Mouse (Mus musculus) inflammation-experienced regulatory T-cells, adult 6 months (primary cell): ENCODE measurements around the gene Cfap58. TPM values are rescaled to one million over a fixed set of nuclear protein-coding genes. Genes with fewer than 3 reads are reported as not detected.

ENCODE experiments used
- ATAC-seq: one replicate; pipeline ENCODE4 v1.8.0; 2017
- polyA plus RNA-seq, 3 experiments: library from polyadenylated mRNA; unstranded; fragments of 100-300 nt; shearing (Covaris generic); gene quantifications; one replicate each; pipeline ENCODE4 v1.2.1; 2017

The Cfap58 gene
- not detected for polyA plus RNA-seq

DNA sequence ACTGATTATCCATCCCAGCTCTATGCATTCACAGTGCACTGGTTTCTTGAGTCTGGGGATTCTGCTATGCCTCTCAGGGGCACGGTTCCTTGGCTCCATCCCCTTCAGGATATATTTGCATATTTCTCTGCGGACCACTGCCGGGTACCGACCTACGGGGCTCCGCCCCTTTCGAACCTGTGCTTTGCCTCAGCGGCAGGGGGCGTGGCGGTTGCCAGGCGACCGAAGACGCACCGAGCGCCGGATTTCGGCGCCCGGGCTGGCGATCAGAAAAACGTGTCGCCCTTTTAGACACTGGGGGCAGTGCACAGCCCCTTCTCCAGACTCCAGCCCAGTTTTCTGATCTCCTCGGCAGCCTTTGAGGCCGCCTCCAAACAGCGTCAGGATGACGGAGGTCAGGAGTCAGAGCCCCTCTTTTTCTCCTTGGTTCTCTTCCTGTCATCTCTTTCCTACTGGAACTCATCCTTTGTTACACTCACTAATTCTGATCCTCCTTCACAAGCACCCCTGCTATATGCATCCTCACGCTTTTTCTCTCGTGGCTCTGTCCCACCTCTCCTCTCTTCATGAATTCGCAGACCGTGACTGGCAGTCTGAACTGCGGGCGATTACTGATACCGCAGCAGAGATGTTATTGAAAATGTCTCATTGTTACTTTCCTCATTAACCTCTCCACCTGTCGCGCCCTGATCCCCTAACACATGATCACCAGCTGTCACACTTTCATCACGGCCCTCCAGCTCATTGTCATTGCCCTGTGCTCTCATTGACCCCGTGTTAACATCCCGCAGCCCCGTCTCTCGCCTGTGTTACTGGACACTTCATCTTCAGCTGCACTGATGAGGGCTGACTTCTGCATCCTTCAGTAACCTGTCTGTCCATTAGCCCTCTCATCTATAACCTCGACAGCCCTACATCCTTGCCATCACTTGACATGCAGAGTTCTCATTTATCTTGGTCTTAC, at the start of gene Cfap58:
TSS of gene Cfap58 (plus strand) at position 233 of the 964 bp plus-strand sequence.
- ATAC-seq = peak; percentile 94

DNA sequence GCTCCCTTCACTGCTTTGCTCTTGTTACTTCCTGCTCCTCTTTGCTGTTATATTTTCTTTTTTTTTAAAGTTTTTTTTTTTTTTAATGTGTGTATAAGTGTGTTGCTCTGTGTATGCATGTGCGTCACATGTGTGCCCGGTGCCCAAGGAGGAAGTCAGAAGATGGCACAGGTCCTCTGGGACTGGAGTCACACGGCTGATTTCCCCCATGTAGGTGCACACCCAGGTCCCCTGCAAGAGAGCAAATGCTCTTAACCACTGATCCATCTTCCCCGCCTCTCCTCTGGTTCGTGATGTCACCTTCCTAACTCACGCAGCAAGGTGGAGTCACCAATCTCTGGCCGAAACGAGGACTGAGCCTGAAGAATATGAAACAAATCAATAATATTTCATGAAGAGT, 49.4 kb upstream of the Cfap58 start:
- ATAC-seq = no peak

DNA sequence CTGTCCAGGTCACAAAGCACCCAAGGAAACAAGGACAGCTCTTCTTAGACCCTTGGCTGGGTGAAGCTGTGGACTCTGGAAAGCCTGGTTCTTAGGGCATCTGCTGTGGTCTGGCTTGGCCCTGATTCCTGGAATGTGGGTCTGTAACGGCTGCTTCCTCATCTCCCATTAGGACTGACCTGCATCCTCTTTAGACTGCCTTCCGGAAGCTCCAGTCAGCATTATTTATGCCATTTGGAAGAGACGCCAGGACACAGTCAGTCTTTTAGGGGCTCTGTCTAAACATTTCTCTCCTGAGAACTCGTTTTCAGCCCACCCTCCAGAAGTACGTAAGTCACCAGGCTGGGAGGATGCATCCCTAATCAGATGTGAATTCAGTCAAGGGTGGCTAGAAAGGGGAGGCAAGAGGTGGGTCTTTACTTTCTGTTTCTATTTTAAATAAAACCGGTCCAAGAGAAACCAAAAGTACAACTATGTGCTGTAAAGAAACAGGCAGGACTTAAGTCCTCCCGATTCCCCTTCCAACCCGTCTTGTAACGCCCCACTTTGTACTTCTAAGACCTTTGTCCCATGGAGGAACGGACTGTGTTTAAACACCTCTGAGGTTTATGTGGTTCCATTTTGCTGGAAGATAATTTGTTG, 46.9 kb upstream of the Cfap58 start:
- peak; percentile 66 for ATAC-seq

DNA sequence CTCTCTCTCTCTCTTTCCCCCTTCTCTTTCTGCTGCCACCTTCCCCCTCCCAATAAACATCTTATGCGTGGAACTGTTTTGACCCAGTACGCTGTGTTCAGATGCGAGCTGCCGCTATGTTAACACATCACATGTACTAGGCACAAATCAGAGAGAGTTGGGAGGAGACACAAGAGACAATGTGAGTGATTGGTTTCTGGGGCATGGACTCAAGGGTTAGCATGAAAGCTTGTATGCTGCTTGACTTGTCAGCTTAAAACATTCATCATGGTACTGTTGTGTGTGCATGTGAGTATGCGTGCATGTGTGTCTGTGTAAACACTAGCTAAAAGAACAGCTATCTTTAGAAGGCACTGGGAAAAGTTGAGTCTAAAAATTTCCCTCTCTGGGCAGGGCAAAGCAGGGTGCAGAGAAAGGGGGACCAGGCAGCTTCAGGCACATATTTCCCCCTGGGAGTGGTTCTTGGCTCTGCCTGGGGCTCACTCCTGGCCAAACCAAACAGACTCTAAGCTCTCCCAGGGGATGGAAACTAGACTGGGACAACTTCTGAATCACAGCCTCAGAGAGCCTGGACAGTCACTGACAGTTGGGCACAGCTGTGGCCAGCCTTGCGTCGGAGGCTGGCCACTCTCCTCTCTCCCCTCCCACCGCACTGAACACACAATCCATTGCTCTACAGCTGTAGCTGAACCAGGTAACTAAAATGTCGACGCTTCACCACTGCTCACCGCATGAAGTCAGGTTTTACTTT, 45.7 kb upstream of the Cfap58 start:
- no peak for ATAC-seq

DNA sequence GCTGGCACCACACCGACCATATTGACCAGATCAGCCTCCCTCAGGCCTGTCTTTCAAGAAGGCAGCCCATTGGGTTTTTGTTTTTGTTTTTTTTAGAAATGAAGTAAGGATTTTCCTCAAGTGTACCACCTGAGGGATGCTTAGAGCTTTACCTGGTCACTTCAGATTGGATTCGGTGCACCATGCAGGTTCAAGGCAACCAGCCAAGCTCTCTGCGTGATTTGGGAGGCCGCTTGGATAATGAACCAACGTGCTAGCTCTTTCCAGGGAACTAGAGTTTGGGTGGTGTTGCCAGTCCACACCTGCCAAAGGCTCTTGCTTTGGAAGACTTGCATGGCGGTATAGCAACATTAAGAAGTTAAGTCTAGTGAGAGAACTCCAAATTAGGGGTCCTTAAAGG, 44.4 kb upstream of the Cfap58 start:
- no peak for ATAC-seq

DNA sequence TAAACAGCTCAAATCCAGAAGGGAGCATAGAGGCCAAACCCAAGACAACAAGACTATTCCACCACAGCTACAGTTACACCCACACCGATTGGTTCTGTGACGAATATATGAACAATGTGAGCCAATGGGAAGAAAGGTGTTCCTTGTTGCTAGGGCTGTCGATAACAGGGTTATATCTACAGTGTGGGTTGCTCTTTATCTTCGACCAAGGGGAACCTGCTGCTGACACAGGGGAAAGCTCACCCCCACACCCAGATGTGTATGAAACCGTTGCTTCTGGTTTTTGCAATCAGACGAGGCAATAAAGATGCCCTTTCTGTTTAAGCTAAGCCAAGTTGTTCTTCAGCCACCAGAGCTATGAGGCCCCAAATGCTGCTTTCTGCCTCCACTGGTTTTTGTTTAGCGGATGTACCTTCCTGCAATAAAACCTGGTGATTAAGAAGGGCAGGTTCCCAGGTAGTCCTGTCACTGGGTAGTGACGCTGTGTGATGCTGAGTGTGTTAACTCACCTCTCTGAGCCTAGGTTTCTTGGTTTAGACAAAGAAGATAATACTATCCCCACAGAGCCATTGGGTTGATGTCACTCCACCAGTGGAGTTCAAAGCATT, 38.9 kb upstream of the Cfap58 start:
- peak; percentile 81 for ATAC-seq

DNA sequence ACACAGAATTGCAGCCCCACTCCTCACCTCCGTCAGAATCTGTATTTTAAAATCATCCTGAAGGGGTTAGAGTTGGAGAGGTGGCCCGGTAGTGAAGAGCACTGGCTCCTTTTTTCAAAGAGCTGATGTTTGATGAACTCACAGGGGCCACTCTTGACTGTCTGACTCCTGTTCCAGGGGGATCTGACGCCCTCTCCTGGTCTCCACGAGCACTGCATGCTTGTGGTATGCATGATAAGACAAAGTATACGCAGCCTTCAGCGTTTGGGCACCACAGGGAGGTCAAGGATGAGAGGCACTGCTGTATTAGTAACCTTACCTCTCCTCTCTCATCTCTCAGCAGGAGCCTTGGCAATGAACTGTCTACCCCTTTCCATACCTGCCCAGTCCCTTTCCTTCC, 37.5 kb upstream of the Cfap58 start:
- ATAC-seq = no peak

DNA sequence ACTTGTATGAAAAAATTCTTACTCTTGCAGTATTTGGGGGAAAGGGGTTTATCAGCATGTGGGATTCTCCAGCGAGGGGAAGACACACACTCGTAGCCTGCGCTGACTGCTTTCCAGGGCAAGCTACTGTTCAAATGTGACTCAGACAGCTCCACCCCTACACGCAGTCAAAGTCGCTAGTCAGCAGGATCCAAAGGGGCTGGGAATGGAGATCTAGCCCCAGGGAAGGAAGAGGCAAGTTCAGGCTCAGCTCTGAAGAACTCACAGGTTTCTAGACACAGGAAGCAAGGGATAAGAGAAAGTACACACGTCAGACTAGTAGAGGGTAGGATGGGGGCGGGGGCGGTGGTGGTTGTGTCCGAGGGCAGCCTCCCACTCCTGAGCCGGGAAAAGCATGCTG, 36.9 kb upstream of the Cfap58 start:
- ATAC-seq = no peak

DNA sequence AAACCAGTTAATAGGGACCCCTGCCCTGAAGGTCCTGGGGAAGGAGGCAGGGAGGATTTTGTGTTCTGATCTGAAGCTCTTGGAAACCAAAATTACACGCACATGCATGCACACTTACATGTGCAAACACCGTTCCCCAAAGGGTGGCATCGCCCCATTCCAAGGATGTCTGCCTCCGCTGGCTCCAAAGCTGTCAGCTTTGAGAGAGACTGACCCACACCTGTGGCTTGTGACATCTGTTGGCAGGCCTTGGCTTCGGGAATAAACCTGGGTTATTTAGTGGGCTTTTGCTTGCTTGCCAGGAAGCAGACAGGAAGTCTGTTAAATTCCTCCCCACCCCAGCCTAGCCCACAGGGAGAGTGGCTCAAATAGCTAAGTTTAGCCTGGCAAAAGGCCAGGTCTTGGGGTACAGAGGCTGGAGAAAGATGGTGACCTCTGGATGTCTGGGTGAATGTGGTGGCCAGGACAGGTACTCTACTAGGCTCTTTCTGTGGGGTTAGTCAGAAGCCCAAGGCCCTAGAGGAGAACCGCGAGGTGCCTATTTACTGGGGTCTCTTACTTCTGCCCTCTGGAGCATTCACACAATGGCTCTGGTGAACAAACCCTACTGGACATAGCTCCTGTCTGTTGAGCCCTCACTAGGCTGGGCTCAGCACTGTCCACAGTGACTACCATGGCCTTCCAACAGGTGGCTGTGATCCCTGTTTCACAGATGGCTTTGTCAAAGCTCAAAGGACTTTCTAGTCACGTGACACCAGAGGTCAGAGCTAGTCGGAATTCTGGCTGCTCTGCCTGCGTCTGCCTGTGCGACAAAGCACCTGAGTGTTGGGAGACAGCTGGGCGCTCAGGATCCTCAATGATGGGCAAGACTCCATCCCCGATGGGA, 34.9 kb upstream of the Cfap58 start:
- ATAC-seq = no peak

DNA sequence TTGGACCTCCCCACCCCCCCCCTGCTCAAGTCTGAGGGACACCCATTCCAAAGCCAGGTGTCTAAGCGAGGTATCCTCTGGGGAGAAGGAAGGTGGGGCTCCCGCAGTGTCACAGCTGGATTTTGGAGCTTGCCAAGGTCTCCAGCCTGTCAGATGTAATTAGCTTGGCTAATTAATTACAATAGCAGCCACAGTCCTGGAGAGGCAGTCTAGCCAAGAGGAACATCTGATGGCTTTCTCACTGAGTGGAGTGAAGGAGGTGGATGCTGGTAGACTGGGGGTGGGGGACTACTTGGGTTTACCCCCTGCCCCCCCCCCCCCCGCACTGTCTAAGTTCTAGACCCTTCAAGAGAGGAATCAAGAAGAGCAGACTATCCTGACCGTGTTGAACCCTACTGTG, 33.8 kb upstream of the Cfap58 start:
- no peak for ATAC-seq

DNA sequence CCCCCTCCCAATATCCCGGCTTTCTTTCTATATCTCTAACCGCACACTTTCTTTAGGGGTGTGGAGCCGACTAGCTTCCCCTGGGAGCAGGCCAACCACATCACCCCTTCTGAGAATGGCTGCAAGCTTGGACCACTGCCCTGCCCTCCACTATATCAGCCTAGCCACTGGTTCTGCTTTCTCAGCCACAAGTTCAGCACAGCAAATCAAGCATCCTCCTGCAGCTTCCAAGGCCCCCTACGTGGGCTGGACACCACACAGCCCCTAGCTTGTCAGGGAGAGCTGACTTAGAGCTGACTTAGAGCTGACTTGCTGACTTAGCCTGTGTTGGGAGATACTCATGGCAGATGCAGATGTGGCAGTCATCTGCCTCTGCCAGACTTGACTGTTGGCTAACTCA, 32.4 kb upstream of the Cfap58 start:
- no peak for ATAC-seq

DNA sequence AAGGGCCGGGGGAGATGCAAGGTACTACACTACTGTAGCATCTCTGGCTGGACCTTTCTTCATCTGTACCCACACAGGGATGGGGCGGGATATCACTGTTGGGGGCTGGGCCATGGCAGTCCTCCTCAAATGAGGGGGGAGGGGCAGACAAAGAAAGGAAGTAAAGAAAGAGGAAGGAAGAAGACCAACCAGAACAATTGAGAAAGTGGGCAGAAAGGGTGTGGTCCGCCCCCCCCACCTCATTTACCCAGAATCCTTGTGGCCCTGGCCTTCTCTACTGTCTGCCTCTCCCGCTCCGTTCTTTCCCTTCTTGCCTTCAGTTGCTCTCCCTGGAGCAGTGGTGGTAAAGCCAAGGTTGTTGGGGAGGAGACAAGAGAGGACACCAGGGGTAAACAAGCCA, 31.9 kb upstream of the Cfap58 start:
- no peak for ATAC-seq

DNA sequence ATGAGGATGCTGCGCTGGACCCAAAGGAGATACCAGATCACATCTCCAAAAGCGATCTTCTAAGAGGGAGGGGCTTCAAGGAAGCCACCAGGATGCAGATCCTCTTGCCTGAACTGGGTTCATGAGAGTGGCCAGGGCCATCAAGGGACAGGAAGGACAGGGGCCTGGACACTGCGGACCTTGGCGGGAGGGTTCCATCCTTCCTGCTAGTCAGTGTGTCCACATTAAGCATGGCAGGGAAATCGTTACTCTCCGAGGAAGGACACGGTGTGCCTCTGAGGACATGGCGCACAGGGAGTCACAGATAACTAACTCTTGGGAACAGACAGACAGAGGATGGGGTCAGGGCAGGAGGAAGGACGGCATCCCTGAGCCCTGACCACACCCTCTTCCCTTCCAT, 29.9 kb upstream of the Cfap58 start:
- ATAC-seq = no peak

DNA sequence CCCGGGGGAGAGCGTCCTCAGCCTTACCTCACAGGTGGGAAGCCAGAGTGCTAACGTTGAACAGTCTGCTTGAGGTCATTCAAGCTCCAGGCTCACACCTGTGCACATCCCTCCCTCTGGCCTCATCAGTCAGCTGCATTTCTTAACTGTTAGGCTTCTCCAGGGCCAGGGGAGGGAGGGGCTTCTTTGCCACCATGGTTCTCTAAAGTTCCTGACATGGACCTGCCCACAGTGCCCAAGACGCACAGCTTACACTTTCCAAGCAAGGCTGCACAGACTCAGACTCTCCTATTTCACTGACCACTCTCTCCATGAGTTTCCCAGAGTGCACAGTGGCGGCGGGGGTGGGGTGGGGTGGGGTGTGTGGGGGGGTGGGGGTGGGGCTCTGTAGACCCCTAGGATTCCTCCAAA, 28.5 kb upstream of the Cfap58 start:
- no peak for ATAC-seq

DNA sequence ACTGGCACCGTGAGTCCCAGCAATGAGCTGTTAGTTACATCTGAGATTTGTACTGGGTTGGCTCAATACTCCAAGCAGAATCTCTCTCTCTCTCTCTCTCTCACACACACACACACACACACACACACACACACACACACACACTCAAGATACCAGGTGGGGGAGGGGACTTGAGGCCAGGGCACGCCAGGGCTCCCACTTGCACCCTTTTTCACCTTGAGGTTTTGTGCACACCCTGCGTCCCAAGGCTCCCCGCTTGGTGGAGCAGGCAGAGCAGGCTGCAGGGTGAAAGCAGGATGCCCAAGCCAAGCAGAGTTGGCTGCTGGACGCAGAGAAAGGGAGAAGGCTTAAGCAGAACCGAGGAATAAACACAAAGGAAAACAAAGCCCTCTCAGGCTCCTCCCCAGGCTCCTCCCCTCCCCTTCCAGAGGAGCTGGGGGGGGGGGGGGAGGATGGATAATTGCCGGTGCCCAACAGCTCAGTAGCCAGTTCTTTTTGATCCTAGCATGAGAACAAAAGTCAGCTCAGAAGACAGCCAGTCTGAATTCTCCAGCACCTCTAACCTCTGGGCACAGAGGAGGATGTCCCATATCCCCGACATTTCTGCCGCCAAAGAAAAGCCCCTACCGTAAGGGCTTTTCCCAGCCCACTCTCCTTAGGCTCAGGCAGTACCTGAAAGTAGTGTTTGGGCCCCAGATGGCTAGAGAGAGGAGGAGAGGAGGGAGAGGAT, 27.9 kb upstream of the Cfap58 start:
- peak; percentile 48 for ATAC-seq

DNA sequence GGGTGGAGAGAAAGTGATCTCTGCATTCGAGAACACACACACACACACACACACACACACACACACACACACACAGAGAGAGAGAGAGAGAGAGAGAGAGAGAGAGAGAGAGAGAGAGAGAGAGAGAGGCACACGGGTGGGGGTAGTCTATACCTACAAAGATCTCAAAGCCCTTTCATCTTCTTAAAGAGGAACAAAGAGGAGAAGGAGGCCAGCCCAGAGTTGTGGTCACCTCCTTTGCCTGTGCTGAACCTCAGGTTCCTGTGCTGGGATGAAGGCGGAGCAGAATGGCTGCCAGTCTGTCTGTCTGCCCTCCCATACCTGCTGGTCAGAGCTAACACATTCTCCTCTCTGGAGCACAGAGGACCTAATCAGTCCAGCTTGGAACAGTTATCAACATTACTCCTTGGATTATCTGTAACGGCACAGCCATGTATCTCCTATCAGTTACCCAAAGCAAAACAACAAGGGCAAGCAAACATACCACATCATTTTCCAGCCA, 27.3 kb upstream of the Cfap58 start:
- ATAC-seq = peak; percentile 83

DNA sequence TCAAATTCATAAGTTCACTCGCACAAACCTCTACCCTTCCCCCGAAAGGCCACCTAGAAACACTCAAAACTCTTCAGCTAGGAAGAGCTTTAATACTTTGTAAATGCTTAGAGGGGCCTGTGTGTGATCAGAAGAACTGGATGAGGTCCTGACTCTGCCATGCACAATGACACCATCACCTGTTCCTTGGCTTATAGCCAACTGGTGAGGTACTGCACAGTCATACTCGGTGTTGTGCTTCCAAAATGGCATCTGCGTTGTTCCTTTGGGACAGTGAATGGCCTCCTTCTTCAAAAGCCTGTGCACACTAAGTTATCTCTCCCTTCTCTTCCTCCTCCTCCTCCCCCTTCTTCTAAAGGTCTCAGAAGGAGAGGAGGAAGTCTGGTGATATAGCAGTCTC, 26.7 kb upstream of the Cfap58 start:
- ATAC-seq = peak; percentile 19

DNA sequence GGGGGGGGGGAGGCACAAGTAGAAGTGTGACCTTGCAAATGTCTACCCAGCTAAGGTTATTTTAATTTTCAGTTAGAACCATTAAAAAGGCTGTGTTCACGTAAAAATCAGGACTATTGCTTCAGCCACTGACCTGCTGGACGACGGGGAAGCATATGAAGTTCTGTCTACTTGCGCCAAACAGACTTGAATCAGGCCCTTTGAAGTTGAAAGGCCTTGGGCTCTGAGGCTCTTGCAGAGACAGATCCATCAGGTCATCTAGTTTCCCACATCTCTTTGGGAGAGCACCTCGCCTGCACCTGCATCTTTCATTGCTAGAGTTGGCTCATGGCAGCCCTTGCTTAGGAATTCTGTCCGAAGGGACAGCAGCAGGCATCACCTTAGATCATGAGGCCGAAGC, 24.1 kb upstream of the Cfap58 start:
- no peak for ATAC-seq

DNA sequence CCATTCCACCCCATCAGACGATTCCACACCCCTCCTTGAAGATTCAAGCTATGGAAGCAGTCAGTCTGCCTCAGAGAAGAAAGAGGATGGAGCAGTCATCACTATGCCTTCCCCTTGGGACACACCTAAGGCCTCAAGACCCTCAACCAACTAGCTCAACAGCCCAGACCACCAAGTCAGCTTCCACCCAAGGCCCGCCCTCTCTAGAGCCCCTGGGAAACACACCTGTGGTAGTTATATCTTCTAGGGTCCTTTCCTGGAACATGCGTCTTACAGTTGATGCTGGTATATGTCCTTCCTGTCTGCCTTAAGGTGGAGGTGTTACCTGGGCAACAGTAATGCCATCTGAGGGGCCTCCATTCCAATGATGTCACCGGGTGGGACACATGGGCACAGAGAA, 23.3 kb upstream of the Cfap58 start:
- ATAC-seq = no peak

DNA sequence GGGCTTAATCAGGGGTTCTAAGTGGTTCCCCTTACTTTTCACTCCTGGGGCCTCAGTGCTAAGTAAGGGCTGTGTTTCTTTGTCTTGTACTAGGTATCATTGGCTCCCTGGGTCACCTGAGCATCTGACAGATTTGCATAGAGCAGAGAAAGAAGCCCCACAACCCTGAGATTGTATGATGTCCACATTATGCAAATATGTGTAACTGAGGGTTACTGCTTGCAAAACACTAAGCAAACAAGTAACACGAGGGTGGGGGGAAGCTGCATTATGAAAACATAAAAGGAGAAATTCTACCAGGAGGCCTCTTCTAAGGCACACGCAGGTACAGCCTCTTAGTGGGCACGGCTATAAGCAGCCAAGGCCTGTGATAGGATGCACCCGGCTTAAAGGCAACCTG, 22.2 kb upstream of the Cfap58 start:
- ATAC-seq = peak; percentile 29

DNA sequence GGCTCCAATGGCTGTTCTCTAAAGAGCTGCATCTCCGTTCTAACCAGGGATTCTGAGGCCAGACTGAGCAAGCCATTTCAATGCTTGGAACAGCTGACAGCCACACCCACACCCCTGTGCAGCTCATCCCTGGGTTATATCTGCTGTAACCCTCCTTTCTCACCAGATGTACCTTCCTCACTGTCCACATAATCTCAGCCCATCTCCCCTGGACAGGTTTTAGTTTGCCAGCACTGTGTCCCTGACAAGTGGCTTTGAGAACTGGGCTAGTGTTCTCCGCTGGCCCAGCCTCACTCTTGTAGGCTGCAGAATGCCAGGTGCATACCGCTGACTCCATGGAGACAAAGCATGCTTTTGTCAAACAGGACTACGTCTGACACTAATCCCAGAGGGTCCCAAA, 20.1 kb upstream of the Cfap58 start:
- ATAC-seq = no peak
